Mouse (Mus musculus) stomach, embryonic 16.5 days (tissue): ENCODE data around the gene Il10ra. TPM values are rescaled to one million over a fixed set of nuclear protein-coding genes. Genes with fewer than 3 reads are reported as not detected.

ENCODE experiments used
- ATAC-seq: fragments of 200-750 bp; cut with Nextera tagmentation; 2 replicates; pipeline ENCODE4 v1.8.0; 2017; ENCODE audit warnings: moderate number of reproducible peaks, moderate TSS enrichment; ENCODE audit not compliant: insufficient read depth, low FRiP score
- H3K27ac ChIP-seq: fragments of 300-500 bp; sonication (generic); 2 replicates; pipeline ENCODE4 v1.5.1; 2014; ENCODE audit warnings: low read length
- H3K27me3 ChIP-seq: fragments of 300-500 bp; sonication (generic); 2 replicates; pipeline ENCODE4 v1.6.1; 2014; ENCODE audit warnings: low read length, control low read depth, mixed read lengths; ENCODE audit not compliant: control insufficient read depth, insufficient read depth
- H3K36me3 ChIP-seq: fragments of 300-500 bp; sonication (generic); 2 replicates; pipeline ENCODE4 v1.6.1; 2014; ENCODE audit warnings: low read length; ENCODE audit not compliant: control insufficient read depth, insufficient read depth
- H3K4me1 ChIP-seq: fragments of 300-500 bp; sonication (generic); 2 replicates; pipeline ENCODE4 v1.6.1; 2014; ENCODE audit warnings: low read length, control low read depth, mixed read lengths; ENCODE audit not compliant: control insufficient read depth, insufficient read depth
- H3K4me2 ChIP-seq: fragments of 300-500 bp; sonication (generic); 2 replicates; pipeline ENCODE4 v1.6.1; 2014; ENCODE audit warnings: low read depth, low read length, mixed read lengths
- H3K4me3 ChIP-seq: fragments of 300-500 bp; sonication (generic); replicated peaks from 2 replicates; pipeline ENCODE4 v1.5.1; 2014; ENCODE audit warnings: mild to moderate bottlenecking, low read length
- H3K9ac ChIP-seq: fragments of 300-500 bp; sonication (generic); 2 replicates; pipeline ENCODE4 v1.6.1; 2014; ENCODE audit warnings: low read length
- H3K9me3 ChIP-seq: fragments of 300-500 bp; sonication (generic); replicated peaks from 2 replicates; pipeline ENCODE4 v1.6.1; 2016; ENCODE audit warnings: low read length, control low read depth; ENCODE audit not compliant: control insufficient read depth
- WGBS: fragments of 180-500 bp; shearing (Covaris S2); extraction: QIAGEN DNeasy Blood & Tissue Kit; methylation state at CpG from one replicate; pipeline ENCODE4 v1.1.7; 2014; 5-methylcytosine and 5-hydroxymethylcytosine counted together
- polyA plus RNA-seq: library from polyadenylated mRNA; unstranded; fragments of >200 nt; fragmentation: Nextera tagmentation; extraction: Ambion mirVana; gene quantifications from 2 replicates; pipeline ENCODE4 v1.2.1, GENCODE M21; 2015

The Il10ra gene
- polyA plus RNA-seq, 1 experiment from 2014 or later = 1.7 TPM

GRCm38 (mm10) chr9:45299231-45300006 lies 30.5 kb upstream of the Il10ra start:
- no peak overlapping the region for H3K4me3 ChIP-seq
- H3K27me3 ChIP-seq = no peaks in the 10 kb centered on the region
- H3K27ac ChIP-seq = no peak overlapping the region
- 76% methylated on average over 11 of the region's 11 CpGs for WGBS
- no peak for ATAC-seq
- no peaks in the 10 kb centered on the region for H3K36me3 ChIP-seq
- no peak overlapping the region for H3K4me2 ChIP-seq
- H3K9me3 ChIP-seq = 0 out of 2 replicates have a peak, but pooled peaks cover 4% of the 10 kb centered on the region
- no peaks in the 10 kb centered on the region for H3K4me1 ChIP-seq
- H3K9ac ChIP-seq = no peak overlapping the region

DNA sequence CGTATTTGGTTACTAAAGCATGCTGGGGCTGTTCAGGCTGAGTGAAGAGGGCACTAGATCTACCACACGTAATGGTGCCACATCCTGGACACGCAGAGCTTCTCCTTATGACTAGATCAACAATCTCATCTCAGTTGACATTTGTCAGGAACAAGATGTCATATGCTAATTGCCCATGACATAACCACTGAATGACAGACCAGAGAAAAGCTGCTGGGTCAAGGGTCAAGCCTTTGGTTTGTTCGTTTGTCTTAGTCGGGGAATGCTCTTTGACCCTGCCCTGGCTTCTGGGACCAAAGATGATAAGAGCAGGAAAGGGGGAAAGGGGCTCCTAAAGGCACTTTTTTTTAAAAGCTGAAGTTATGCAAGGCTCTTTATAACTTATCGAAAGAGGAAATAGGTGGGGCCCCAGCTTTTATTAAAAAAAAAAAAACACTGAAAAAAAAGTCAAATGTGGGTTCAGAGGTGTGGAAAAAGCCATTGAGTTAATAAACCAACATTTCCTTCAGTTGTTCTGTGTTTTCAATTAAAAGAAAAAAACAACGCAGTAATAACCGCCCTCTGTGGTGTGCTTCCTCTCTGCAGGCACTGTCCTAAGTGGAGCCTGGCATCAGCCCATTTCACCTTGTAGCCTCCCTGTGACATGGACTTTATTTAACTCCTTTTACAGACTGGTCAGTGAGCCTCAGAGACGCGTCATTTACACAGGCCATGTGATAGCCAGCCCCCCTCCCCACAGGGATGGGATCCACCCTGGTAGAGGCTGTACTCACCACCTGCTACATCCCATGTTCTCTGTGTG lies 25.5 kb upstream of the Il10ra start:
- no peaks in the 10 kb centered on the region for H3K4me1 ChIP-seq
- WGBS = 35% methylated on average over 10 of the region's 10 CpGs
- no peaks in the 10 kb centered on the region for H3K27me3 ChIP-seq
- no peak overlapping the region for H3K9ac ChIP-seq
- no peak overlapping the region for H3K4me2 ChIP-seq
- no peaks in the 10 kb centered on the region for H3K9me3 ChIP-seq
- no peak overlapping the region for H3K4me3 ChIP-seq
- H3K27ac ChIP-seq = no peak overlapping the region
- no peaks in the 10 kb centered on the region for H3K36me3 ChIP-seq
- ATAC-seq = no peak

GRCm38 (mm10) chr9:45291481-45292168 lies 22.7 kb upstream of the Il10ra start:
- no peak for ATAC-seq
- Histone ChIP-seq H3K4me1 (no peaks in the 10 kb centered on the region), H3K27ac (no peak overlapping the region), H3K27me3 (no peaks in the 10 kb centered on the region), H3K36me3 (no peaks in the 10 kb centered on the region), H3K9ac (no peak overlapping the region), H3K4me2 (no peak overlapping the region), H3K4me3 (no peak overlapping the region), H3K9me3 (no peaks in the 10 kb centered on the region)
- WGBS = 85% methylated on average over 11 of the region's 11 CpGs

DNA sequence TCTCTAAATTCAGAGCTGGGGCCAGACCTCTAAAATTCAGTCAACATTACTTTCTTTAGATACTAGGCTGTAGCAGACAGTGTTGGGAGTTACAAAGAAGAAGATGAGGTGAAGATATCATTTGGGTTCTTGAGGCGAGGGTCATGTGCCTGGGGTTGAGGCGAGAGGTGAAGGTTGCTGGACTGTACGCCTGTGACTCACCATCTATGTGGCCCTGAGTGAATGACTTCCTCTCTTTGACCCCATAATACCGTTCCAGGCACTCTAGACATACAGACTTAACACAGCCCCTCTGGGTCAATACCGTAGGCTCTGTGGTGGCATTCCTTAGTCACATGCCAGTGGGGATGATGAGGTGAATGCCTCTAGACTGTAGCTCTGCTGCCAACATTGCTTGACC lies 13.5 kb upstream of the Il10ra start:
- no peaks in the 10 kb centered on the region for H3K36me3 ChIP-seq
- 86% methylated on average over 5 of the region's 5 CpGs for WGBS
- ATAC-seq = no peak
- no peaks in the 10 kb centered on the region for H3K27me3 ChIP-seq
- H3K4me3 ChIP-seq = no peak overlapping the region
- no peaks in the 10 kb centered on the region for H3K4me1 ChIP-seq
- no peak overlapping the region for H3K27ac ChIP-seq
- H3K9me3 ChIP-seq = 0 out of 2 replicates have a peak, but pooled peaks cover 2% of the 10 kb centered on the region
- no peak overlapping the region for H3K9ac ChIP-seq
- no peak overlapping the region for H3K4me2 ChIP-seq

DNA sequence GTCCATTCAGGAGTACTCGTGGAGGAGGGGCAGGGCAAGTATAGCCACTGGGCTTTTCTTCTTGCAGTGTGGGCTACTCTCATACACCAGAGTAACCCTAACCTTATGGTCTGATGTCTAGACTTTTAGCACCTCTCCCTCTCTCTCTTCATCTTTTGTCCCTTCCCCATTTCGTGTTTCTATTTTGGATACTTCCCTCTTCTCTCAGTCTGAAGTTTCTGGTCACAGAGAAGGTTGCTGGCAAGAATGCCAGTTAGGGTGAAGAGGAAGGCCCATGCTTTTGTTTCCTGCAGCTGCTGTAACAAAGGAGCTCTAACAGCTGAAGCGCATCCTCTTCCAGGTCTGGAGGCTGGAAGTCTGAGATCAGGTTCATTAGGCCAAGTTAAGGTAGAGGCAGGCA lies 11.9 kb upstream of the Il10ra start:
- Histone ChIP-seq H3K4me3 (no peak overlapping the region), H3K27ac (no peak overlapping the region), H3K4me1 (no peaks in the 10 kb centered on the region), H3K36me3 (no peaks in the 10 kb centered on the region), H3K9ac (no peak overlapping the region), H3K9me3 (0 out of 2 replicates have a peak, but pooled peaks cover 2% of the 10 kb centered on the region), H3K4me2 (no peak overlapping the region), H3K27me3 (no peaks in the 10 kb centered on the region)
- no peak for ATAC-seq
- WGBS = 60% methylated on average over 3 of the region's 3 CpGs

- 68% methylated on average over 3 of the region's 3 CpGs for WGBS
- no peak overlapping the region for H3K27ac ChIP-seq
- no peaks in the 10 kb centered on the region for H3K4me1 ChIP-seq
- H3K9me3 ChIP-seq = no peaks in the 10 kb centered on the region
- no peaks in the 10 kb centered on the region for H3K36me3 ChIP-seq
- no peak overlapping the region for H3K4me2 ChIP-seq
- ATAC-seq = no peak
- no peak overlapping the region for H3K4me3 ChIP-seq
- H3K27me3 ChIP-seq = no peaks in the 10 kb centered on the region
- no peak overlapping the region for H3K9ac ChIP-seq
These were observed 11.1 kb upstream of the Il10ra start for GRCm38 (mm10) chr9:45280059-45280458.

DNA sequence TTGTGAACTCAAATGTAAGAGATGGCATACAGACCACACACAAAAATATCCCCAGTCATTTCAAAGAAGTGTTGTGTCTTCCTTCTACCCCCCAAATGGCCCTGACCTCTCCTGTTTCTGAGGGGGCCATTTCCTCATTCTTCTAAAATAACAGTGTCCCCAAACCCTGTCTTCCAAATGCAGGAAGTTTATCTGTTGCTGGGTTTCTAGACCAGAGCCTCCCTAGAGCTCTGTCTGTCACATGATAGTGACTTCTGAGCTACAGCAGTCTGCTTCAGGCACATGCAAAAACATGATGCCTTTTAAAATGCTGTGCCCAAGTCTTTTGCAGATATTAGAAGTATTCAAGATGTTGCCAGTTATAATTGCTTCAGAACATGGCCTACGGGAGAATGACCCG lies 5.7 kb upstream of the Il10ra start:
- Histone ChIP-seq H3K4me1 (no peaks in the 10 kb centered on the region), H3K36me3 (no peaks in the 10 kb centered on the region), H3K9ac (no peak overlapping the region), H3K4me2 (no peak overlapping the region), H3K4me3 (no peak overlapping the region), H3K27ac (no peak overlapping the region), H3K27me3 (peaks cover 7% of the 10 kb centered on the region; the same call in 1 of the 2 replicates), H3K9me3 (no peaks in the 10 kb centered on the region)
- WGBS = 88% methylated on average over 2 of the region's 2 CpGs
- no peak for ATAC-seq

DNA sequence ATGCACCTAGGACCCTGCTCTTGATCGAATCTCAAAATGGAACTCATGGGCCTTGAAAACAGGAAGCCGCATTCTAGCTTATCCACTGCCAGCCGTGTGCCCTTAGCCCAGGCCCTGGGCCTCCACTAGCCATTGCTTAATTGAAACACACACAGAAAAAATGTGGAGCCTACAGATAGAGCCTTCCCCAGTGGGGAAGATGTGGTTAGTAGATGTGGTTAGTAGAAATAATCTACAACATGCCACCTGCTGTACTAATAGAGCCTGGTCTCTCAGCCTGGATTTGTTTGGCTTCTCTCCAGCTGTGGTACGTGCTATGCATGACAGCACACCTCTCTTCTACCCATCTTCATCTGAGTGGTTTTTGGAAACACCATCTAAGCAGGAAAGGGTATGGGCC lies 5.3 kb upstream of the Il10ra start:
- WGBS = 85% methylated on average over 4 of the region's 4 CpGs
- H3K9ac ChIP-seq = no peak overlapping the region
- H3K36me3 ChIP-seq = no peaks in the 10 kb centered on the region

DNA sequence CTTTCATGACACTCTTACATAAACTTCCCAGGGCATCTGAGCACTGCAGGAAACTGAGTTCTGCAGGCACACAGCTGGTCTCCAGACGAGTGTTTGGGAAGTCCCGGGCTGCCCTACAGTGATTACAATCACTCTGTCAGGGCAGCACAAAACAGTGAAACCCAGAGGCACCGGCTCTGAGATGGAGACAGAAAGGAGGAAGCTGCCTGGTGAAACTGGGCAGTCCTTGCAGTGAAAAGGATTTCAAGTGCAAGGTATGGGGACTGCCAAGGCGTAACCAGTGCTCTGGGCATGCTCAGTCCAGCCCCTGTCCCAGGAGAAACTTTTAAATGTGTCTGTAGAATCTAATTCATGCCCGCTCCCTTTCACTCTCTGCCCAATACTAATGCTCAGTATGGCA lies 3.3 kb upstream of the Il10ra start:
- Histone ChIP-seq H3K9me3 (no peaks in the 10 kb centered on the region), H3K36me3 (no peaks in the 10 kb centered on the region), H3K27me3 (peaks cover 19% of the 10 kb centered on the region; the same call in 1 of the 2 replicates), H3K9ac (no peak overlapping the region), H3K4me2 (no peak overlapping the region), H3K4me1 (no peaks in the 10 kb centered on the region; the same call in 1 of the 2 replicates), H3K4me3 (no peak overlapping the region), H3K27ac (no peak overlapping the region)
- ATAC-seq = no peak
- WGBS = 41% methylated on average over 5 of the region's 5 CpGs

More for the DNA sequence above, 5.3 kb upstream of the Il10ra start:
- Histone ChIP-seq H3K9me3 (no peaks in the 10 kb centered on the region), H3K4me2 (no peak overlapping the region), H3K27ac (no peak overlapping the region), H3K4me1 (no peaks in the 10 kb centered on the region), H3K4me3 (no peak overlapping the region), H3K27me3 (peaks cover 12% of the 10 kb centered on the region; the same call in 1 of the 2 replicates)
- ATAC-seq = no peak
